Mouse (Mus musculus): ENCODE results near the gene Pigc. TPM values are rescaled to one million over a fixed set of nuclear protein-coding genes. Genes with fewer than 3 reads are reported as not detected.

The Pigc gene
- polyA plus RNA-seq, 1 experiment from 2014 or later, result 31.7 TPM

- no peak overlapping the region for H3K9ac ChIP-seq (ENCODE audit: low read length)
- H3K4me1 ChIP-seq (ENCODE audit: control insufficient read depth, insufficient read depth, low read length), result no peaks in the 10 kb centered on the region
- no peaks in the 10 kb centered on the region for H3K27me3 ChIP-seq (ENCODE audit: control insufficient read depth, insufficient read depth, low read length)
- ATAC-seq (replicated peaks; ENCODE audit: extremely low read depth, insufficient read depth, low FRiP score), result no peak
- 85% methylated on average over 10 of the region's 10 CpGs for WGBS
- H3K27ac ChIP-seq (ENCODE audit: low read length), result no peak overlapping the region
- no peaks in the 10 kb centered on the region for H3K36me3 ChIP-seq (ENCODE audit: control insufficient read depth, insufficient read depth)
- no peak overlapping the region for H3K4me2 ChIP-seq (ENCODE audit: low read depth, low read length)
- no peak overlapping the region for H3K4me3 ChIP-seq (ENCODE audit: low read length)
- no peaks in the 10 kb centered on the region for H3K9me3 ChIP-seq (replicated peaks; ENCODE audit: control insufficient read depth, low read length)
Observed at GRCm38 (mm10) chr1:161931817-161932216, 37.2 kb upstream of the Pigc start.

GRCm38 (mm10) chr1:161932286-161932685 is 36.7 kb upstream of the Pigc start:
- H3K4me2 ChIP-seq (ENCODE audit: low read depth, low read length), result no peak overlapping the region
- 75% methylated on average over 4 of the region's 4 CpGs for WGBS
- no peaks in the 10 kb centered on the region for H3K36me3 ChIP-seq (ENCODE audit: control insufficient read depth, insufficient read depth)
- no peak for ATAC-seq (replicated peaks; ENCODE audit: extremely low read depth, insufficient read depth, low FRiP score)
- no peaks in the 10 kb centered on the region for H3K27me3 ChIP-seq (ENCODE audit: control insufficient read depth, insufficient read depth, low read length)
- H3K9ac ChIP-seq (ENCODE audit: low read length), result no peak overlapping the region
- no peak overlapping the region for H3K4me3 ChIP-seq (ENCODE audit: low read length)
- H3K27ac ChIP-seq (ENCODE audit: low read length), result no peak overlapping the region
- H3K4me1 ChIP-seq (ENCODE audit: control insufficient read depth, insufficient read depth, low read length), result no peaks in the 10 kb centered on the region
- H3K9me3 ChIP-seq (replicated peaks; ENCODE audit: control insufficient read depth, low read length), result no peaks in the 10 kb centered on the region

- 78% methylated on average over 2 of the region's 2 CpGs for WGBS
- Histone ChIP-seq H3K4me3 (ENCODE audit: low read length) (no peak overlapping the region), H3K9ac (ENCODE audit: low read length) (no peak overlapping the region), H3K4me1 (ENCODE audit: control insufficient read depth, insufficient read depth, low read length) (no peaks in the 10 kb centered on the region), H3K36me3 (ENCODE audit: control insufficient read depth, insufficient read depth) (no peaks in the 10 kb centered on the region), H3K27ac (ENCODE audit: low read length) (no peak overlapping the region), H3K27me3 (ENCODE audit: control insufficient read depth, insufficient read depth, low read length) (no peaks in the 10 kb centered on the region), H3K9me3 (replicated peaks; ENCODE audit: control insufficient read depth, low read length) (no peaks in the 10 kb centered on the region), H3K4me2 (ENCODE audit: low read depth, low read length) (no peak overlapping the region)
- ATAC-seq (replicated peaks; ENCODE audit: extremely low read depth, insufficient read depth, low FRiP score), result no peak
Observed at GRCm38 (mm10) chr1:161942082-161942481, 26.9 kb upstream of the Pigc start.

- WGBS, result 69% methylated on average over 5 of the region's 5 CpGs
- no peak overlapping the region for H3K4me3 ChIP-seq (ENCODE audit: low read length)
- no peak overlapping the region for H3K4me2 ChIP-seq (ENCODE audit: low read depth, low read length)
- no peaks in the 10 kb centered on the region for H3K36me3 ChIP-seq (ENCODE audit: control insufficient read depth, insufficient read depth)
- no peak overlapping the region for H3K27ac ChIP-seq (ENCODE audit: low read length)
- no peaks in the 10 kb centered on the region for H3K4me1 ChIP-seq (ENCODE audit: control insufficient read depth, insufficient read depth, low read length)
- H3K27me3 ChIP-seq (ENCODE audit: control insufficient read depth, insufficient read depth, low read length), result no peaks in the 10 kb centered on the region
- H3K9ac ChIP-seq (ENCODE audit: low read length), result no peak overlapping the region
- no peaks in the 10 kb centered on the region for H3K9me3 ChIP-seq (replicated peaks; ENCODE audit: control insufficient read depth, low read length)
- no peak for ATAC-seq (replicated peaks; ENCODE audit: extremely low read depth, insufficient read depth, low FRiP score)
Observed at GRCm38 (mm10) chr1:161951009-161951779, 17.8 kb upstream of the Pigc start.

- 44% methylated on average over 1 of the region's 1 CpGs for WGBS
- Histone ChIP-seq H3K27me3 (ENCODE audit: control insufficient read depth, insufficient read depth, low read length) (no peaks in the 10 kb centered on the region), H3K9ac (ENCODE audit: low read length) (no peak overlapping the region), H3K36me3 (ENCODE audit: control insufficient read depth, insufficient read depth) (no peaks in the 10 kb centered on the region), H3K27ac (ENCODE audit: low read length) (no peak overlapping the region), H3K9me3 (replicated peaks; ENCODE audit: control insufficient read depth, low read length) (no peaks in the 10 kb centered on the region), H3K4me3 (ENCODE audit: low read length) (no peak overlapping the region), H3K4me1 (ENCODE audit: control insufficient read depth, insufficient read depth, low read length) (no peaks in the 10 kb centered on the region), H3K4me2 (ENCODE audit: low read depth, low read length) (no peak overlapping the region)
- ATAC-seq (replicated peaks; ENCODE audit: extremely low read depth, insufficient read depth, low FRiP score), result no peak
Observed at GRCm38 (mm10) chr1:161952599-161952998, 16.4 kb upstream of the Pigc start.

- Histone ChIP-seq H3K4me3 (ENCODE audit: low read length) (no peak overlapping the region), H3K9me3 (replicated peaks; ENCODE audit: control insufficient read depth, low read length) (no peaks in the 10 kb centered on the region), H3K27ac (ENCODE audit: low read length) (no peak overlapping the region), H3K9ac (ENCODE audit: low read length) (no peak overlapping the region), H3K4me1 (ENCODE audit: control insufficient read depth, insufficient read depth, low read length) (no peaks in the 10 kb centered on the region), H3K27me3 (ENCODE audit: control insufficient read depth, insufficient read depth, low read length) (no peaks in the 10 kb centered on the region), H3K4me2 (ENCODE audit: low read depth, low read length) (no peak overlapping the region), H3K36me3 (ENCODE audit: control insufficient read depth, insufficient read depth) (no peaks in the 10 kb centered on the region)
- WGBS, result 49% methylated on average over 5 of the region's 5 CpGs
- ATAC-seq (replicated peaks; ENCODE audit: extremely low read depth, insufficient read depth, low FRiP score), result no peak
Observed at GRCm38 (mm10) chr1:161955846-161956245, 13.1 kb upstream of the Pigc start.

GRCm38 (mm10) chr1:161957964-161958950 is 10.7 kb upstream of the Pigc start:
- no peak for ATAC-seq (replicated peaks; ENCODE audit: extremely low read depth, insufficient read depth, low FRiP score)
- Histone ChIP-seq H3K9ac (ENCODE audit: low read length) (no peak overlapping the region), H3K27ac (ENCODE audit: low read length) (no peak overlapping the region), H3K9me3 (replicated peaks; ENCODE audit: control insufficient read depth, low read length) (no peaks in the 10 kb centered on the region), H3K4me3 (ENCODE audit: low read length) (no peak overlapping the region), H3K27me3 (ENCODE audit: control insufficient read depth, insufficient read depth, low read length) (no peaks in the 10 kb centered on the region), H3K36me3 (ENCODE audit: control insufficient read depth, insufficient read depth) (no peaks in the 10 kb centered on the region), H3K4me2 (ENCODE audit: low read depth, low read length) (no peak overlapping the region), H3K4me1 (ENCODE audit: control insufficient read depth, insufficient read depth, low read length) (no peaks in the 10 kb centered on the region)
- 71% methylated on average over 19 of the region's 19 CpGs for WGBS

- Histone ChIP-seq H3K27ac (ENCODE audit: low read length) (no peak overlapping the region), H3K4me3 (ENCODE audit: low read length) (no peak overlapping the region), H3K4me2 (ENCODE audit: low read depth, low read length) (no peak overlapping the region), H3K4me1 (ENCODE audit: control insufficient read depth, insufficient read depth, low read length) (no peaks in the 10 kb centered on the region), H3K9ac (ENCODE audit: low read length) (no peak overlapping the region), H3K27me3 (ENCODE audit: control insufficient read depth, insufficient read depth, low read length) (no peaks in the 10 kb centered on the region), H3K9me3 (replicated peaks; ENCODE audit: control insufficient read depth, low read length) (no peaks in the 10 kb centered on the region), H3K36me3 (ENCODE audit: control insufficient read depth, insufficient read depth) (no peaks in the 10 kb centered on the region)
- 55% methylated on average over 3 of the region's 3 CpGs for WGBS
- ATAC-seq (replicated peaks; ENCODE audit: extremely low read depth, insufficient read depth, low FRiP score), result no peak
Observed at GRCm38 (mm10) chr1:161962465-161963377, 6.3 kb upstream of the Pigc start.

Measured in heart, embryonic 16.5 days (tissue).